Mouse (Mus musculus) limb, embryonic 14.5 days (tissue): ENCODE data around the gene Icmt. TPM values are rescaled to one million over a fixed set of nuclear protein-coding genes. Genes with fewer than 3 reads are reported as not detected.

Source experiments
- ATAC-seq: fragments of 200-750 bp; cut with Nextera tagmentation; 2 replicates; pipeline ENCODE4 v1.8.0; 2017; ENCODE audit warnings: low read depth, moderate number of reproducible peaks, moderate TSS enrichment; ENCODE audit not compliant: low FRiP score
- DNase-seq: peaks from one replicate; pipeline ENCODE4 v3.0.0-alpha.2; 2015; ENCODE audit warnings: low spot score
- H3K27ac ChIP-seq: fragments of 300-500 bp; sonication (generic); replicated peaks from 2 replicates; pipeline ENCODE4 v1.5.1; 2014; ENCODE audit warnings: low read depth, mild to moderate bottlenecking, low read length, moderate library complexity, mixed read lengths
- H3K27me3 ChIP-seq: fragments of 300-500 bp; sonication (generic); 2 replicates; pipeline ENCODE4 v1.6.1; 2014; ENCODE audit warnings: low read length, mixed read lengths; ENCODE audit not compliant: control insufficient read depth, insufficient read depth
- H3K36me3 ChIP-seq: fragments of 300-500 bp; sonication (generic); 2 replicates; pipeline ENCODE4 v1.6.1; 2014; ENCODE audit warnings: mild to moderate bottlenecking, low read length, moderate library complexity, mixed read lengths; ENCODE audit not compliant: control insufficient read depth, insufficient read depth
- H3K4me1 ChIP-seq: fragments of 300-500 bp; sonication (generic); 2 replicates; pipeline ENCODE4 v1.6.1; 2014; ENCODE audit warnings: antibody characterized with exemption, low read length, mixed read lengths; ENCODE audit not compliant: control insufficient read depth, insufficient read depth
- H3K4me2 ChIP-seq: fragments of 300-500 bp; sonication (generic); replicated peaks from 2 replicates; pipeline ENCODE4 v1.6.1; 2014; ENCODE audit warnings: low read depth, mild to moderate bottlenecking, low read length, moderate library complexity; ENCODE audit not compliant: severe bottlenecking
- H3K4me3 ChIP-seq: fragments of 300-500 bp; sonication (generic); replicated peaks from 2 replicates; pipeline ENCODE4 v1.5.1; 2014; ENCODE audit warnings: low read length
- H3K9ac ChIP-seq: fragments of 300-500 bp; sonication (generic); 2 replicates; pipeline ENCODE4 v1.6.1; 2014; ENCODE audit warnings: mild to moderate bottlenecking, low read depth, low read length, moderate library complexity; ENCODE audit not compliant: severe bottlenecking
- H3K9me3 ChIP-seq: fragments of 300-500 bp; sonication (generic); 2 replicates; pipeline ENCODE4 v1.6.1; 2016; ENCODE audit warnings: low read length; ENCODE audit not compliant: control insufficient read depth
- POLR2A ChIP-seq: fragments of 200-500 bp; IDR thresholded peaks from 2 replicates; pipeline ENCODE4 v1.8.0; 2012; ENCODE audit warnings: inconsistent platforms, mild to moderate bottlenecking, moderate library complexity, borderline replicate concordance; ENCODE audit not compliant: insufficient read depth, insufficient read length; ENCODE audit errors: extremely low read depth
- WGBS: fragments of 180-500 bp; shearing (Covaris S2); extraction: QIAGEN DNeasy Blood & Tissue Kit; methylation state at CpG from one replicate; pipeline ENCODE4 v1.1.7; 2014; 5-methylcytosine and 5-hydroxymethylcytosine counted together
- polyA plus RNA-seq, 2 experiments: library from polyadenylated mRNA; depleted of rRNA in 1 of 2; stranded (reverse) in 1 of 2; unstranded in 1 of 2; fragments of >200 nt; fragmentation: Nextera tagmentation in 1 of 2; extraction: Ambion mirVana in 1 of 2; gene quantifications; 2 replicates each; pipeline versions ENCODE4 v1.2.1 to v1.2.3; 2012 to 2014

The Icmt gene
- polyA plus RNA-seq, 2 experiments, result 26.6 to 27.6 TPM

DNA sequence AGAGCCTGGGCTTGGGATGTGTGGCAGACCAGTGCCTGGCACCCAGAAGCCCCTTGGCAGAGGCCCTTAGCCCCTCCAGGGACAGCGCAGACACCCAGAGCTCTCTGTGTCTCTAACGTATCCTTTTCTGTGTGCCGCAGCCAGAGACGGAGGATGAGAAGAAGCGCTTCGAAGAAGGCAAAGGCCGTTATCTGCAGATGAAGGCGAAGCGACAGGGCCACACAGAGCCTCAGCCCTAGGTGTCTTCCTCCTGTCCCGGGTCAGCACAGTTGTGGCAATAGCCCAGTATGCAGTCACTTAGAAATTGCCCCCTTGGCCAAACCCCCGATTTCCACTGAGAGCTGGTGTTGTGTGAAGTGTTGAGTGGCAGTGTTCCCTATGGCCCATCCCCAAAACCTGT is 25.7 kb upstream of the Icmt start:
- Histone ChIP-seq H3K36me3 (no peaks in the 10 kb centered on the region), H3K4me1 (peaks cover 35% of the 10 kb centered on the region), H3K27ac (0 out of 2 replicates have a peak overlapping the region, but pooled peaks have one; percentile 13), H3K9ac (no peak overlapping the region), H3K9me3 (no peaks in the 10 kb centered on the region), H3K4me3 (no peak overlapping the region), H3K4me2 (no peak overlapping the region), H3K27me3 (0 out of 2 replicates have a peak, but pooled peaks cover 8% of the 10 kb centered on the region)
- no peak for TF ChIP-seq POLR2A
- ATAC-seq, result no peak
- no peak for DNase-seq
- WGBS, result 90% methylated on average over 11 of the region's 11 CpGs

DNA sequence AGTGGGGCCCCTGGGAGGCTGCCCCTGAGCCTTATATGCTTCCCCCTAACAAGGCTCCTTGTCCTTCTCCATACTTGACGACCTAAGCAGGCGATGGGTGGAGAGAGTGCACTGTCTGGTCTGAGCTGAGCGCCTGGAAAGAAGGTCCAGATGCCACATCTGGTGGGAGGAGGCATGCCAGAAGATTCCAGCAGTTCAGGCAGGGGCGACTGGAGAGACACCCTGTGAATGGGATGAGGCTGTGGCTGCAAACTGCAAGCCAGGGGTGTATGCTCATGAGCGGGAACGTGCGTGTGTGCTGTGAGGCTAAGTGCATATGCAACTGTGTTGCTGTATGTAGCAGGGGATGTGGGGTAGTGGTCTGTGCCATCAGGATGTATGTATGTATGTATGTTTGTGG is 25.0 kb upstream of the Icmt start:
- peaks cover 35% of the 10 kb centered on the region for H3K4me1 ChIP-seq
- H3K9ac ChIP-seq, result 0 out of 2 replicates have a peak overlapping the region, but pooled peaks have one; percentile 25
- H3K27me3 ChIP-seq, result 0 out of 2 replicates have a peak, but pooled peaks cover 8% of the 10 kb centered on the region
- H3K4me3 ChIP-seq, result no peak overlapping the region
- no peaks in the 10 kb centered on the region for H3K9me3 ChIP-seq
- no peak for ATAC-seq
- 0 out of 2 replicates have a peak overlapping the region, but pooled peaks have one; percentile 17 for H3K4me2 ChIP-seq
- H3K27ac ChIP-seq, result peak overlapping the region; percentile 77
- TF ChIP-seq POLR2A, result no peak
- 45% methylated on average over 7 of the region's 7 CpGs for WGBS
- no peak for DNase-seq
- no peaks in the 10 kb centered on the region for H3K36me3 ChIP-seq

DNA sequence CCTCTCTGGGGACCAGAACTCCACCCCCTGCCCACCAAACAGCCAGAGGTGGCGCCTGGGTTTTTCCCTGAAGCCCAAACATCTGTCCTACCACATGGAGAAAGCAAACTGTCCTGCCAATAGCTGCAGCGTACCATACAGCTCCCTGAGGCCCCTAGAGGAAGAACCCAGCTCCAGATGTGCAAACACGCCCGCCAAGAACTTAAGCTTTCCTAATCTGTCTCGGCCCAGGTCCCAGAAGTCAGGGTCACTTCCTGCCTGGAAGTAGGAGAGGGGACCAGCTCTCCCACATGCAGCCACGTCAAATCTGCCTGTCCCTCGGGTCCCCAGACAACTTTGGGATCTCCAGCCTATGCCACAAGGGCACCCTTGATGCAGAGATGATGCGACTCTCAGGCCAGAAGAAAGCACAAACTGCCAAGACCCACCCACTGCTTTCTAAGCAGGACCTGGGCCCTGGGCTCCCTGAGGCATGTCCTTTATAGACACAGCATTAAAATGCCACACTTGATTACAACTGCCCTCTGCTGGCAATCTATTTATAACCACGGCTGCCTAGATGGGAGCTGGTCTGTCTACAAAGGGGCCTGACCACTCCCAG is 24.5 kb upstream of the Icmt start:
- H3K27me3 ChIP-seq, result 0 out of 2 replicates have a peak, but pooled peaks cover 8% of the 10 kb centered on the region
- peak; percentile 77 for DNase-seq
- H3K4me1 ChIP-seq, result peaks cover 35% of the 10 kb centered on the region
- peak overlapping the region; percentile 77 for H3K27ac ChIP-seq
- peak; percentile 21; the same call in 1 of the 2 replicates for ATAC-seq
- no peak overlapping the region for H3K4me3 ChIP-seq
- H3K4me2 ChIP-seq, result 0 out of 2 replicates have a peak overlapping the region, but pooled peaks have one; percentile 17
- no peaks in the 10 kb centered on the region for H3K9me3 ChIP-seq
- 0 out of 2 replicates have a peak overlapping the region, but pooled peaks have one; percentile 12 for H3K9ac ChIP-seq
- no peak for TF ChIP-seq POLR2A
- 11% methylated on average over 9 of the region's 9 CpGs for WGBS
- H3K36me3 ChIP-seq, result no peaks in the 10 kb centered on the region

DNA sequence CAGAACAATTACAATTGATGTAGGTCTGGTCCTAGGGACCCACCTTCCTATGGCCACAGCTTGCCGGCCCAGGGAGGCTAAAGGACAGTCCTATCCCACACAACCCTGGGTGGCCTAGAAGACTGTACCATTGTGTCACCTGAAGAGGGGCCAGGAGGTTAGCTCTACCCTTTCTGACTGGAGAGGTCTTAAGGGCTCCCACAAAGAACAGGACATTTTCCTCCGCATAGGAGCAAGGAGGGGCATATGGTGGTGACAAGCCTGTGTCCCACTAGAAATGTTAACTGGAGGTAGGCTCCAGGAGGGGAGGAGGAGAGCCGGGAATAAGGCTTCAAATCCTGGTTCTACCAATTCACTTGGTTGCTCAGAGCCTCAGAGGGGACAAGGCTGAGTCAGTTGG is 23.8 kb upstream of the Icmt start:
- peaks cover 35% of the 10 kb centered on the region for H3K4me1 ChIP-seq
- H3K27me3 ChIP-seq, result 0 out of 2 replicates have a peak, but pooled peaks cover 8% of the 10 kb centered on the region
- H3K9ac ChIP-seq, result peak overlapping the region; percentile 80; the same call in 1 of the 2 replicates
- no peaks in the 10 kb centered on the region for H3K9me3 ChIP-seq
- H3K4me3 ChIP-seq, result peak overlapping the region; percentile 71; the same call in 1 of the 2 replicates
- WGBS, result 34% methylated on average over 3 of the region's 3 CpGs
- H3K4me2 ChIP-seq, result peak overlapping the region; percentile 94
- ATAC-seq, result no peak
- DNase-seq, result no peak
- no peaks in the 10 kb centered on the region for H3K36me3 ChIP-seq
- peak overlapping the region; percentile 77 for H3K27ac ChIP-seq
- no peak for TF ChIP-seq POLR2A

DNA sequence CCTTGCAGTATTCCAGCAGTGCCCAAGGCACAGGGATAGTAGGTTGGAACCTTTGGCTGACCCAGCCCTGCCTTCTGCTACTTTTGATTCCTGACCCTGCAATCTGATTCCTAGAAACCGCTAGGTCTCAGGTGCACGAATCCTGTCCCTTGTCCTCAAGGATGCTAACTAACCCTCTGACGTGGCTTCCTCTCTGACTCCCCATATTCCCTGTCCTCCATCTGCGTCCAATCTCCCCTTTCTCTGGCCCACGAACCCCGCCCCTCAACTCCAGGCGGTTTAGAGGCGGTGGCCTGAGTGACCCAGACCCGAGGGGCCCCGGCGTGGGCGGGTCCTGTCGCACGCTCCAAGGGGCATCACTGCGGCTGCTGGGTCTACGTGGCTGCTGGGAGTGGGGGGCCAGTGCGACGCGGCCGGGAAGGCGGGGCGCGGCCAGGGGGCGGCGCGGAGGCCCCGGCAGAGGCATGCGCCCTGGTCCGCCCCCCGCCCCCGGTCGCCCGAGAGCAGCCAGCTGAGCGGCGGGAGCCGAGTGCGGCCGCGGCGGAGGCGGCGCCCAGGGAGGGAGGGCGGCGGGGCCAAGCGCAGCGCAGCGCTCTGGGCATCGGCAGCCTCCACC is 23.3 kb upstream of the Icmt start, which contains the start of gene Gpr153:
Gene Gpr153 (plus strand): TSS at position 612 of the 616 bp plus-strand sequence.
- DNase-seq (peak; percentile 60), ATAC-seq (peak; percentile 74)
- H3K9me3 ChIP-seq, result no peaks in the 10 kb centered on the region
- H3K36me3 ChIP-seq, result no peaks in the 10 kb centered on the region
- H3K4me3 ChIP-seq, result peak within 1 kb of the TSS; percentile 71
- peaks cover 35% of the 10 kb centered on the region for H3K4me1 ChIP-seq
- WGBS, result 2% methylated on average over 27 of the region's 48 CpGs
- peak within 1 kb of the TSS; percentile 80 for H3K9ac ChIP-seq
- 0 out of 2 replicates have a peak, but pooled peaks cover 8% of the 10 kb centered on the region for H3K27me3 ChIP-seq
- H3K27ac ChIP-seq, result peak within 1 kb of the TSS; percentile 77
- peak within 1 kb of the TSS; percentile 94 for H3K4me2 ChIP-seq
- TF ChIP-seq POLR2A, result no peak
